Mouse (Mus musculus) C2C12 (cell line): Measurements from ENCODE around the gene Sdhd.

Source experiments
- CTCF ChIP-seq: IDR thresholded peaks from one replicate; pipeline ENCODE4 v1.5.1; 2011; ENCODE audit not compliant: control insufficient read depth, insufficient read depth, insufficient read length
- FOSL1 ChIP-seq: IDR thresholded peaks from one replicate; pipeline ENCODE4 v1.8.0; 2011; ENCODE audit warnings: mild to moderate bottlenecking, low read length; ENCODE audit not compliant: poor library complexity, insufficient read depth, severe bottlenecking
- MAX ChIP-seq: IDR thresholded peaks from one replicate; pipeline ENCODE4 v1.6.1; 2011; ENCODE audit warnings: mild to moderate bottlenecking, control low read depth
- MYOD1 ChIP-seq: IDR thresholded peaks from one replicate; pipeline ENCODE4 v1.6.1; 2011; ENCODE audit warnings: low read depth; ENCODE audit not compliant: control insufficient read depth, insufficient read length

DNA sequence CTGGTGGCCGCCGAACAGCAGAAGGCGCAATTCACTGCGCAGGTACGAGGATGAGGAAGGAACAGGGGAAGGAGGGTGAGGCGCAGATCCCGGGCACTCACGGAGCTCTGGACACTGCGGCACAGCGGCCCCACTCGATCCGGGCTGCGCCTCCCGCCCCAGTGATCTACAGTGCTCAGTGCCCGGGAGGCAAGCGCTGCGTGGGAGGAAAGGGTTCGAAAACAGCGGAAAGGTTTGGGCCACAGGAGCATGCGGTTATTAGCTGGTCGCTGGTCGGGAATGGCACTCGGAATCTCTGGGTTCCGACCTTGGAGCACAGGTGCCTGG, 349 bp upstream of the Sdhd start:
- TF ChIP-seq MAX (no peak), CTCF (no peak), FOSL1 (no peak), MYOD1 (no peak)
